Mouse (Mus musculus): ENCODE measurements around the gene Agbl1. TPM values are rescaled to one million over a fixed set of nuclear protein-coding genes. Genes with fewer than 3 reads are reported as not detected.
"Not testable (repeated sequence)": the region's sequence is repeated elsewhere in the genome, so short reads cannot be mapped to it uniquely, and the experiment has no call there.

Agbl1 gene
- total and polyA plus RNA-seq, 3 experiments: not detected

GRCm38 (mm10) chr7:76228881-76229280 is 806 bp upstream of the Agbl1 start:
- Histone ChIP-seq H3K4me1 (ENCODE audit: insufficient read depth, low read depth, low read length) (no peaks in the 10 kb centered on the region), H3K9me3 (replicated peaks) (peaks cover 4% of the 10 kb centered on the region), H3K27me3 (ENCODE audit: insufficient read depth, low read length) (no peaks in the 10 kb centered on the region), H3K4me3 (ENCODE audit: low read depth, low read length) (no peak overlapping the region), H3K36me3 (replicated peaks) (no peaks in the 10 kb centered on the region)
- DNase-seq (ENCODE audit: low spot score) (no peak), ATAC-seq (ENCODE audit: extremely low read depth, insufficient number of reproducible peaks, low FRiP score, poor library complexity, severe bottlenecking) (no peak)
- no peak for TF ChIP-seq CTCF (IDR thresholded peaks at IDR 0.05; ENCODE audit: low read depth, low read length)
- no peak for TF ChIP-seq POLR2AphosphoS5 (IDR thresholded peaks at IDR 0.05; ENCODE audit: insufficient replicate concordance, low read depth, low read length)
- TF ChIP-seq TAL1 (conservative IDR thresholded peaks at IDR 0.05; ENCODE audit: low read depth, low read length): no peak
- TF ChIP-seq GATA1 (IDR thresholded peaks at IDR 0.05; ENCODE audit: borderline replicate concordance, low read length): no peak
- no peak for TF ChIP-seq GATA2 (IDR thresholded peaks at IDR 0.05; ENCODE audit: borderline replicate concordance, low read depth, low read length)

- Histone ChIP-seq H3K9me3 (replicated peaks) (peaks cover 4% of the 10 kb centered on the region), H3K27me3 (ENCODE audit: insufficient read depth, low read length) (no peaks in the 10 kb centered on the region), H3K4me1 (ENCODE audit: insufficient read depth, low read depth, low read length) (no peaks in the 10 kb centered on the region), H3K4me3 (ENCODE audit: low read depth, low read length) (no peak overlapping the region), H3K36me3 (replicated peaks) (no peaks in the 10 kb centered on the region)
- no peak for TF ChIP-seq GATA2 (IDR thresholded peaks at IDR 0.05; ENCODE audit: borderline replicate concordance, low read depth, low read length)
- no peak for TF ChIP-seq TAL1 (conservative IDR thresholded peaks at IDR 0.05; ENCODE audit: low read depth, low read length)
- TF ChIP-seq GATA1 (IDR thresholded peaks at IDR 0.05; ENCODE audit: borderline replicate concordance, low read length): no peak
- no peak for TF ChIP-seq CTCF (IDR thresholded peaks at IDR 0.05; ENCODE audit: low read depth, low read length)
- no peak for TF ChIP-seq POLR2AphosphoS5 (IDR thresholded peaks at IDR 0.05; ENCODE audit: insufficient replicate concordance, low read depth, low read length)
- DNase-seq (ENCODE audit: low spot score) (no peak), ATAC-seq (ENCODE audit: extremely low read depth, insufficient number of reproducible peaks, low FRiP score, poor library complexity, severe bottlenecking) (no peak)
Observed at GRCm38 (mm10) chr7:76234321-76234720, 4.6 kb downstream of the Agbl1 start.

GRCm38 (mm10) chr7:76237497-76237896 is 7.8 kb downstream of the Agbl1 start:
- H3K9me3 ChIP-seq (replicated peaks): no peaks in the 10 kb centered on the region
- DNase-seq (ENCODE audit: low spot score) (no peak), ATAC-seq (ENCODE audit: extremely low read depth, insufficient number of reproducible peaks, low FRiP score, poor library complexity, severe bottlenecking) (no peak)
- no peaks in the 10 kb centered on the region for H3K27me3 ChIP-seq (ENCODE audit: insufficient read depth, low read length)
- no peaks in the 10 kb centered on the region for H3K4me1 ChIP-seq (ENCODE audit: insufficient read depth, low read depth, low read length)
- H3K36me3 ChIP-seq (replicated peaks): no peaks in the 10 kb centered on the region
- TF ChIP-seq GATA2 (IDR thresholded peaks at IDR 0.05; ENCODE audit: borderline replicate concordance, low read depth, low read length) (no peak), POLR2AphosphoS5 (IDR thresholded peaks at IDR 0.05; ENCODE audit: insufficient replicate concordance, low read depth, low read length) (no peak), CTCF (IDR thresholded peaks at IDR 0.05; ENCODE audit: low read depth, low read length) (no peak), TAL1 (conservative IDR thresholded peaks at IDR 0.05; ENCODE audit: low read depth, low read length) (no peak), GATA1 (IDR thresholded peaks at IDR 0.05; ENCODE audit: borderline replicate concordance, low read length) (no peak)
- H3K4me3 ChIP-seq (ENCODE audit: low read depth, low read length): no peak overlapping the region

GRCm38 (mm10) chr7:76244839-76245238 is 15.2 kb downstream of the Agbl1 start:
- not testable (repeated sequence) for H3K4me3 ChIP-seq (ENCODE audit: low read depth, low read length); H3K27me3 ChIP-seq (ENCODE audit: insufficient read depth, low read length); DNase-seq (ENCODE audit: low spot score); H3K4me1 ChIP-seq (ENCODE audit: insufficient read depth, low read depth, low read length); ATAC-seq (ENCODE audit: extremely low read depth, insufficient number of reproducible peaks, low FRiP score, poor library complexity, severe bottlenecking); H3K36me3 ChIP-seq (replicated peaks); H3K9me3 ChIP-seq (replicated peaks)

- no peaks in the 10 kb centered on the region for H3K27me3 ChIP-seq (ENCODE audit: insufficient read depth, low read length)
- H3K4me1 ChIP-seq (ENCODE audit: insufficient read depth, low read depth, low read length): no peaks in the 10 kb centered on the region
Observed at GRCm38 (mm10) chr7:76275061-76275460, 45.4 kb downstream of the Agbl1 start.

GRCm38 (mm10) chr7:76282831-76283230 is 53.1 kb downstream of the Agbl1 start:
- H3K4me1 ChIP-seq (ENCODE audit: insufficient read depth, low read depth, low read length): no peaks in the 10 kb centered on the region
- DNase-seq (ENCODE audit: low spot score): no peak
- no peaks in the 10 kb centered on the region for H3K36me3 ChIP-seq (replicated peaks)
- no peak for ATAC-seq (ENCODE audit: extremely low read depth, insufficient number of reproducible peaks, low FRiP score, poor library complexity, severe bottlenecking)
- no peak overlapping the region for H3K4me3 ChIP-seq (ENCODE audit: low read depth, low read length)
- no peaks in the 10 kb centered on the region for H3K9me3 ChIP-seq (replicated peaks)
- no peak for TF ChIP-seq GATA1 (IDR thresholded peaks at IDR 0.05; ENCODE audit: borderline replicate concordance, low read length)
- no peaks in the 10 kb centered on the region for H3K27me3 ChIP-seq (ENCODE audit: insufficient read depth, low read length)

More at GRCm38 (mm10) chr7:76275061-76275460, 45.4 kb downstream of the Agbl1 start:
- no peaks in the 10 kb centered on the region for H3K36me3 ChIP-seq (replicated peaks)
- no peak for TF ChIP-seq TAL1 (conservative IDR thresholded peaks at IDR 0.05; ENCODE audit: low read depth, low read length)
- TF ChIP-seq GATA2 (IDR thresholded peaks at IDR 0.05; ENCODE audit: borderline replicate concordance, low read depth, low read length): no peak
- TF ChIP-seq CTCF (IDR thresholded peaks at IDR 0.05; ENCODE audit: low read depth, low read length): no peak
- TF ChIP-seq GATA1 (IDR thresholded peaks at IDR 0.05; ENCODE audit: borderline replicate concordance, low read length): no peak
- no peak for TF ChIP-seq POLR2AphosphoS5 (IDR thresholded peaks at IDR 0.05; ENCODE audit: insufficient replicate concordance, low read depth, low read length)
- DNase-seq (ENCODE audit: low spot score) (no peak), ATAC-seq (ENCODE audit: extremely low read depth, insufficient number of reproducible peaks, low FRiP score, poor library complexity, severe bottlenecking) (no peak)
- no peaks in the 10 kb centered on the region for H3K9me3 ChIP-seq (replicated peaks)
- H3K4me3 ChIP-seq (ENCODE audit: low read depth, low read length): no peak overlapping the region

- Histone ChIP-seq H3K27me3 (ENCODE audit: insufficient read depth, low read length) (no peaks in the 10 kb centered on the region), H3K36me3 (replicated peaks) (no peaks in the 10 kb centered on the region), H3K9me3 (replicated peaks) (no peaks in the 10 kb centered on the region), H3K4me1 (ENCODE audit: insufficient read depth, low read depth, low read length) (no peaks in the 10 kb centered on the region), H3K4me3 (ENCODE audit: low read depth, low read length) (no peak overlapping the region)
- no peak for TF ChIP-seq TAL1 (conservative IDR thresholded peaks at IDR 0.05; ENCODE audit: low read depth, low read length)
- no peak for TF ChIP-seq GATA2 (IDR thresholded peaks at IDR 0.05; ENCODE audit: borderline replicate concordance, low read depth, low read length)
- no peak for TF ChIP-seq GATA1 (IDR thresholded peaks at IDR 0.05; ENCODE audit: borderline replicate concordance, low read length)
- no peak for TF ChIP-seq POLR2AphosphoS5 (IDR thresholded peaks at IDR 0.05; ENCODE audit: insufficient replicate concordance, low read depth, low read length)
- TF ChIP-seq CTCF (IDR thresholded peaks at IDR 0.05; ENCODE audit: low read depth, low read length): no peak
- no peak for ATAC-seq (ENCODE audit: extremely low read depth, insufficient number of reproducible peaks, low FRiP score, poor library complexity, severe bottlenecking)
- DNase-seq (ENCODE audit: low spot score): no peak
Observed at GRCm38 (mm10) chr7:76287531-76287930, 57.8 kb downstream of the Agbl1 start.

Data from G1E (cell line).